Mouse (Mus musculus) layer of hippocampus, adult 18-20 months (tissue): ENCODE measurements at regions not wholly inside any gene's neighbourhood (a gene's known extent, or its start where the extent isn't known, plus 50 kb on each side); places are given as distances from the start of the nearest gene placed in this dataset.

Experiments used
- DNase-seq, 2 experiments: peaks; one replicate each; pipeline ENCODE4 v3.0.0; 2022; ENCODE audit warnings: low spot score in 2 of 2

DNA sequence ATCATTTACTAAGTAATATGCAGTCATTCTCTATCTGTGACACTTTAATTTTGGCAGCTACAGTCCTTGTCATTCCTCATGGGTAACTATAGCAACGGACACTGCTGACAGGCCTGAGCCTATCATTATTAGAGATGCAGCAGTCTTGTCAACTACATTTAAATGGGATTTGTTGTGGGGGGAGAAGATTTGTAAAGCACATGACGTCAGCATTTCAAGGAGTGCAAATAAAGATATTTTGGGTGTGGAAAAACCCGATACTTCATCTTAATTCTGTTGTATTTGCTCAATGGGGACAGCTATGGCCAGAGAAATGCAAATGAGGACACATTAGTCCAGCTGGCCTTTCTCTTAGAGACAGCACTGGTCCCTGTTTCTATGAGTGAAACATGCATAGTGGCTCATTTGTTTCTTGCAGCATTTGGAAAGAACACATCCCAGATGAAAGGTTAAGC, 55.5 kb upstream of the Kcne4 start:
- DNase-seq, result peak; percentile 15 to 56
